Comparison of ENCODE assay signal across 27 mouse cellular contexts in genomic region chr13:83206622-83207021, GRCm38 (mm10).
A peak's percentile ranks its signal among the peaks of the same experiment; 100 is the strongest.
DNase-seq lines count a peak whose midpoint lies in the region; ATAC-seq and TF ChIP-seq lines count a peak whose summit lies in the region.
"Had no signal": no experiment of that assay in that cellular context is flagged by ENCODE, and none has a peak within 500 bp of the region (broad histone marks: within the 10 kb centered on the region; RNA-seq: fewer than 3 reads in every experiment).

No protein-coding gene starts in this region.

- peak overlapping the region; percentile 9 for H3K4me2 ChIP-seq in myocyte (ENCODE audit: low read depth)
- H3K4me2 ChIP-seq in forebrain, embryonic 12.5 days = no peak overlapping the region
- H3K4me2 ChIP-seq: embryonic facial prominence, embryonic 13.5 days; forebrain, embryonic 13.5 days; heart, embryonic 11.5 days; hindbrain, embryonic 14.5 days had no signal

- DNase-seq in gastrocnemius, adult 2 months = no peak
- DNase-seq in gastrocnemius, postnatal 36 days = no peak
- DNase-seq in spleen, postnatal 36 days (ENCODE audit: low spot score in 2 of 2) = peak; percentile 6 to 16
- DNase-seq in spleen, postnatal 4 days (ENCODE audit: low spot score in 2 of 2) = no peak
- no peak for DNase-seq in frontal cortex, postnatal 10 days (ENCODE audit: low spot score in 2 of 2)
- DNase-seq: adrenal gland, adult 2 months; adrenal gland, postnatal 14 days; cerebellum, adult 11-12 months; cerebellum, adult 8-10 months; cerebellum, postnatal 10 days; cerebellum, postnatal 36 days; embryo, embryonic 11 days; gastrocnemius, postnatal 25 days; heart, adult 11 months; heart, postnatal 10 days; heart, postnatal 4 days had no signal

- no peaks in the 10 kb centered on the region for H3K36me3 ChIP-seq in myocyte (ENCODE audit: control insufficient read depth, insufficient read depth)
- H3K36me3 ChIP-seq in forebrain, embryonic 12.5 days (replicated peaks) = no peaks in the 10 kb centered on the region
- H3K36me3 ChIP-seq: embryonic facial prominence, embryonic 10.5 days; embryonic facial prominence, embryonic 13.5 days had no signal

- no peak overlapping the region for H3K4me3 ChIP-seq in gastrocnemius, adult 2 months
- H3K4me3 ChIP-seq in myocyte = no peak overlapping the region
- no peak overlapping the region for H3K4me3 ChIP-seq in forebrain, embryonic 12.5 days (replicated peaks)
- H3K4me3 ChIP-seq: embryonic facial prominence, embryonic 10.5 days; embryonic facial prominence, embryonic 13.5 days; erythroblast, embryonic 14.5 days; forebrain, embryonic 13.5 days had no signal

- no peak overlapping the region for H3K9ac ChIP-seq in forebrain, embryonic 12.5 days
- H3K9ac ChIP-seq: embryonic facial prominence, embryonic 13.5 days; forebrain, embryonic 13.5 days; hindbrain, embryonic 14.5 days had no signal

- no peaks in the 10 kb centered on the region for H3K79me2 ChIP-seq in myocyte (ENCODE audit: control insufficient read depth, insufficient read depth)

- no peaks in the 10 kb centered on the region for H3K9me3 ChIP-seq in forebrain, embryonic 12.5 days
- H3K9me3 ChIP-seq: embryonic facial prominence, embryonic 10.5 days; embryonic facial prominence, embryonic 13.5 days; forebrain, embryonic 13.5 days had no signal

- no peak for TF ChIP-seq POLR2A in myocyte (IDR thresholded peaks at IDR 0.05; ENCODE audit: insufficient read length, low read depth)

- ATAC-seq in forebrain, embryonic 12.5 days (ENCODE audit: low FRiP score) = no peak
- ATAC-seq: forebrain, embryonic 13.5 days; forebrain, embryonic 16.5 days; hindbrain, postnatal 0 days; inflammation-experienced regulatory T-cells, adult 6 months had no signal

- peak overlapping the region; percentile 87 for H3K27ac ChIP-seq in gastrocnemius, adult 2 months
- H3K27ac ChIP-seq in forebrain, embryonic 12.5 days = no peak overlapping the region
- H3K27ac ChIP-seq: embryonic facial prominence, embryonic 10.5 days; embryonic facial prominence, embryonic 13.5 days; forebrain, embryonic 13.5 days; hindbrain, embryonic 14.5 days; hindbrain, postnatal 0 days had no signal

- H3K4me1 ChIP-seq in forebrain, embryonic 12.5 days = no peaks in the 10 kb centered on the region
- H3K4me1 ChIP-seq: embryonic facial prominence, embryonic 10.5 days; embryonic facial prominence, embryonic 13.5 days; forebrain, embryonic 13.5 days had no signal

- no peak overlapping the region for H3ac ChIP-seq in myocyte (ENCODE audit: control insufficient read depth, insufficient read length)

- TF ChIP-seq CTCF in gastrocnemius, adult 2 months (IDR thresholded peaks at IDR 0.05) = no peak

- H3K27me3 ChIP-seq in myocyte (ENCODE audit: control insufficient read depth, insufficient read depth, insufficient read length) = no peaks in the 10 kb centered on the region
- H3K27me3 ChIP-seq in forebrain, embryonic 12.5 days = no peaks in the 10 kb centered on the region
- H3K27me3 ChIP-seq: embryonic facial prominence, embryonic 13.5 days; forebrain, embryonic 13.5 days had no signal

- intact Hi-C loops in gastrocnemius, adult 2 months (cut with DNase I) = loop anchor here (1.0 to 10.0 kb wide), 3 partner anchors 82 to 448 kb away; no protein-coding TSS in a partner anchor
- intact Hi-C loops in gastrocnemius, postnatal 36 days (cut with DNase I) = no loop called here

- WGBS in forebrain, embryonic 12.5 days = 96% methylated on average over 1 of the region's 1 CpGs

TF ChIP-seq in myocyte, 11 proteins besides CTCF, POLR2A, EP300 and RAD21:
- no peak for TF ChIP-seq CEBPB (IDR thresholded peaks at IDR 0.05; ENCODE audit: insufficient read depth, poor library complexity, severe bottlenecking)
- TF ChIP-seq TCF3 (IDR thresholded peaks at IDR 0.05; ENCODE audit: insufficient read length, low read depth) = peak; percentile 1
- peak; percentile 8 to 86 (median 33) for TF ChIP-seq MYOD1 (IDR thresholded peaks at IDR 0.05; ENCODE audit: control insufficient read depth in 1 of 3, insufficient read length in 2 of 3, low read depth in 2 of 3)
- TF ChIP-seq TCF12 (IDR thresholded peaks at IDR 0.05; ENCODE audit: insufficient read depth, poor library complexity, severe bottlenecking) = peak; percentile 83
- peak in 2 of 3 experiments; percentile 33 to 69 for TF ChIP-seq MYOG (IDR thresholded peaks at IDR 0.05; ENCODE audit: control insufficient read depth in 1 of 3, insufficient read depth in 1 of 3, insufficient read length in 2 of 3, low read depth in 2 of 3)
- no peak for TF ChIP-seq USF1 (IDR thresholded peaks at IDR 0.05; ENCODE audit: low read depth)
- no peak for TF ChIP-seq REST (IDR thresholded peaks at IDR 0.05; ENCODE audit: insufficient read depth, insufficient read length)
- TF ChIP-seq E2F4 (IDR thresholded peaks at IDR 0.05; ENCODE audit: insufficient read depth) = no peak
- no peak for TF ChIP-seq POLR2AphosphoS2 (IDR thresholded peaks at IDR 0.05; ENCODE audit: insufficient read length, low read depth)

Comparison
In these comparisons a context has a peak if more than half of its experiments do, and no peak if none do; other contexts are left out.
1. DNase-seq: peak in spleen, postnatal 36 days (2 of 2); none in gastrocnemius, adult 2 months (single experiment), gastrocnemius, postnatal 36 days (0 of 2), spleen, postnatal 4 days (0 of 2) and frontal cortex, postnatal 10 days (0 of 2).